Mouse (Mus musculus): ENCODE measurements around the gene Col4a2. TPM values are rescaled to one million over a fixed set of nuclear protein-coding genes. Genes with fewer than 3 reads are reported as not detected.

Gene Col4a2
- polyA plus RNA-seq, 1 experiment: 36.0 TPM

- Histone ChIP-seq H3K4me1 (ENCODE audit: control insufficient read depth, insufficient read depth, insufficient read length) (no peaks in the 10 kb centered on the region), H3K27me3 (ENCODE audit: control insufficient read depth, insufficient read depth, low read length) (no peaks in the 10 kb centered on the region), H3K36me3 (ENCODE audit: control insufficient read depth, insufficient read depth, low read length) (no peaks in the 10 kb centered on the region), H3K27ac (ENCODE audit: insufficient read depth, low read length) (no peak overlapping the region), H3K4me3 (ENCODE audit: extremely low read depth, insufficient read depth, insufficient read length) (no peak overlapping the region)
- TF ChIP-seq POLR2A (IDR thresholded peaks at IDR 0.05; ENCODE audit: low read depth, low read length): no peak
- no peak for TF ChIP-seq CTCF (IDR thresholded peaks at IDR 0.05; ENCODE audit: extremely low read depth, insufficient read depth, insufficient read length, insufficient replicate concordance)
- WGBS: 89% methylated on average over 8 of the region's 8 CpGs
- DNase-seq (ENCODE audit: low read depth in 1 of 2, low spot score in 2 of 2): no peak
Observed at GRCm38 (mm10) chr8:11300436-11300835, 12.2 kb upstream of the Col4a2 start.

GRCm38 (mm10) chr8:11304027-11304601 is 8.5 kb upstream of the Col4a2 start:
- H3K27me3 ChIP-seq (ENCODE audit: control insufficient read depth, insufficient read depth, low read length): no peaks in the 10 kb centered on the region
- TF ChIP-seq POLR2A (IDR thresholded peaks at IDR 0.05; ENCODE audit: low read depth, low read length): no peak
- no peak for TF ChIP-seq CTCF (IDR thresholded peaks at IDR 0.05; ENCODE audit: extremely low read depth, insufficient read depth, insufficient read length, insufficient replicate concordance)
- H3K4me1 ChIP-seq (ENCODE audit: control insufficient read depth, insufficient read depth, insufficient read length): no peaks in the 10 kb centered on the region
- no peaks in the 10 kb centered on the region for H3K36me3 ChIP-seq (ENCODE audit: control insufficient read depth, insufficient read depth, low read length)
- no peak overlapping the region for H3K27ac ChIP-seq (ENCODE audit: insufficient read depth, low read length)
- H3K4me3 ChIP-seq (ENCODE audit: extremely low read depth, insufficient read depth, insufficient read length): no peak overlapping the region
- 82% methylated on average over 6 of the region's 6 CpGs for WGBS
- DNase-seq (ENCODE audit: low read depth in 1 of 2, low spot score in 2 of 2): no peak

DNA sequence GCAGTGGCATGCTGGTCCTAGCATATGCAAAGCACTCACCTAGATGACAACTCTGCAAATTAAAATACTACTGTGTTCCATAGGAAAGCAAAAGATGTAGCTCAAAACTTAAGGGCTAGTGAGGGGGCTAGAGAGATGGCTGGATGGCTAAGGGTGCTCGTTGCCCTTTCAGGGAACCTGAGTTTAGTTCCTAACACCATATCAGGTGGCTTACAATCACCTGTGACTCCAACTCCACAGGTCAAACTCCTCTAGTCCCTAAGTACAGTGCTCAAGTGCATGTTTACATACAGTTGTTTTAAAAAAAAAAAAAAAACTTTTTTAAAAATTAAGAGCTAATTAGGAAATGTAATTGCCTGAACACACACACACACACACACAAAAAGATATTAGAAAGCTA is 7.1 kb upstream of the Col4a2 start:
- Histone ChIP-seq H3K36me3 (ENCODE audit: control insufficient read depth, insufficient read depth, low read length) (no peaks in the 10 kb centered on the region), H3K4me1 (ENCODE audit: control insufficient read depth, insufficient read depth, insufficient read length) (no peaks in the 10 kb centered on the region), H3K4me3 (ENCODE audit: extremely low read depth, insufficient read depth, insufficient read length) (no peak overlapping the region), H3K27ac (ENCODE audit: insufficient read depth, low read length) (no peak overlapping the region), H3K27me3 (ENCODE audit: control insufficient read depth, insufficient read depth, low read length) (no peaks in the 10 kb centered on the region)
- no peak for TF ChIP-seq CTCF (IDR thresholded peaks at IDR 0.05; ENCODE audit: extremely low read depth, insufficient read depth, insufficient read length, insufficient replicate concordance)
- DNase-seq (ENCODE audit: low read depth in 1 of 2, low spot score in 2 of 2): no peak
- 68% methylated on average over 1 of the region's 1 CpGs for WGBS

- Histone ChIP-seq H3K4me3 (ENCODE audit: extremely low read depth, insufficient read depth, insufficient read length) (no peak overlapping the region), H3K36me3 (ENCODE audit: control insufficient read depth, insufficient read depth, low read length) (no peaks in the 10 kb centered on the region), H3K27me3 (ENCODE audit: control insufficient read depth, insufficient read depth, low read length) (no peaks in the 10 kb centered on the region), H3K4me1 (ENCODE audit: control insufficient read depth, insufficient read depth, insufficient read length) (no peaks in the 10 kb centered on the region), H3K27ac (ENCODE audit: insufficient read depth, low read length) (no peak overlapping the region)
- TF ChIP-seq POLR2A (IDR thresholded peaks at IDR 0.05; ENCODE audit: low read depth, low read length) (no peak), CTCF (IDR thresholded peaks at IDR 0.05; ENCODE audit: extremely low read depth, insufficient read depth, insufficient read length, insufficient replicate concordance) (no peak)
- DNase-seq (ENCODE audit: low read depth in 1 of 2, low spot score in 2 of 2): no peak
- WGBS: 90% methylated on average over 7 of the region's 7 CpGs
Observed at GRCm38 (mm10) chr8:11307451-11307850, 5.2 kb upstream of the Col4a2 start.

- H3K36me3 ChIP-seq (ENCODE audit: control insufficient read depth, insufficient read depth, low read length): no peaks in the 10 kb centered on the region
- TF ChIP-seq CTCF (IDR thresholded peaks at IDR 0.05; ENCODE audit: extremely low read depth, insufficient read depth, insufficient read length, insufficient replicate concordance): no peak
- no peak for TF ChIP-seq POLR2A (IDR thresholded peaks at IDR 0.05; ENCODE audit: low read depth, low read length)
- no peak overlapping the region for H3K4me3 ChIP-seq (ENCODE audit: extremely low read depth, insufficient read depth, insufficient read length)
- no peak overlapping the region for H3K27ac ChIP-seq (ENCODE audit: insufficient read depth, low read length)
- peaks cover 3% of the 10 kb centered on the region for H3K27me3 ChIP-seq (ENCODE audit: control insufficient read depth, insufficient read depth, low read length)
- no peaks in the 10 kb centered on the region for H3K4me1 ChIP-seq (ENCODE audit: control insufficient read depth, insufficient read depth, insufficient read length)
- DNase-seq (ENCODE audit: low read depth in 1 of 2, low spot score in 2 of 2): no peak
- WGBS: 81% methylated on average over 7 of the region's 7 CpGs
Observed at GRCm38 (mm10) chr8:11308570-11308998, 4.0 kb upstream of the Col4a2 start.

- no peaks in the 10 kb centered on the region for H3K36me3 ChIP-seq (ENCODE audit: control insufficient read depth, insufficient read depth, low read length)
- WGBS: 81% methylated on average over 5 of the region's 5 CpGs
- no peak overlapping the region for H3K4me3 ChIP-seq (ENCODE audit: extremely low read depth, insufficient read depth, insufficient read length)
- no peaks in the 10 kb centered on the region for H3K4me1 ChIP-seq (ENCODE audit: control insufficient read depth, insufficient read depth, insufficient read length)
- no peak for DNase-seq (ENCODE audit: low read depth in 1 of 2, low spot score in 2 of 2)
- TF ChIP-seq POLR2A (IDR thresholded peaks at IDR 0.05; ENCODE audit: low read depth, low read length): no peak
- TF ChIP-seq CTCF (IDR thresholded peaks at IDR 0.05; ENCODE audit: extremely low read depth, insufficient read depth, insufficient read length, insufficient replicate concordance): no peak
- H3K27ac ChIP-seq (ENCODE audit: insufficient read depth, low read length): no peak overlapping the region
- H3K27me3 ChIP-seq (ENCODE audit: control insufficient read depth, insufficient read depth, low read length): peaks cover 3% of the 10 kb centered on the region
Observed at GRCm38 (mm10) chr8:11309226-11309625, 3.4 kb upstream of the Col4a2 start.

GRCm38 (mm10) chr8:11310049-11310448 is 2.6 kb upstream of the Col4a2 start:
- H3K36me3 ChIP-seq (ENCODE audit: control insufficient read depth, insufficient read depth, low read length): no peaks in the 10 kb centered on the region
- H3K27me3 ChIP-seq (ENCODE audit: control insufficient read depth, insufficient read depth, low read length): peaks cover 3% of the 10 kb centered on the region
- no peak for TF ChIP-seq POLR2A (IDR thresholded peaks at IDR 0.05; ENCODE audit: low read depth, low read length)
- TF ChIP-seq CTCF (IDR thresholded peaks at IDR 0.05; ENCODE audit: extremely low read depth, insufficient read depth, insufficient read length, insufficient replicate concordance): no peak
- DNase-seq (ENCODE audit: low read depth in 1 of 2, low spot score in 2 of 2): no peak
- no peaks in the 10 kb centered on the region for H3K4me1 ChIP-seq (ENCODE audit: control insufficient read depth, insufficient read depth, insufficient read length)
- 76% methylated on average over 2 of the region's 2 CpGs for WGBS
- no peak overlapping the region for H3K4me3 ChIP-seq (ENCODE audit: extremely low read depth, insufficient read depth, insufficient read length)
- H3K27ac ChIP-seq (ENCODE audit: insufficient read depth, low read length): no peak overlapping the region
